Mouse (Mus musculus) lung, adult 2 months (tissue): Measurements from ENCODE around the gene Wdfy1.

Experiments used
- CTCF ChIP-seq: fragments of 200-500 bp; IDR thresholded peaks from 2 replicates; pipeline ENCODE4 v1.5.1; 2011; ENCODE audit warnings: mild to moderate bottlenecking, low read length, control low read depth; ENCODE audit not compliant: insufficient read depth
- POLR2A ChIP-seq: fragments of 200-500 bp; IDR thresholded peaks from 2 replicates; pipeline ENCODE4 v1.6.1; 2011; ENCODE audit warnings: low read depth, mild to moderate bottlenecking, control low read depth, low read length, borderline replicate concordance; ENCODE audit errors: extremely low read depth

- TF ChIP-seq CTCF: no peak
- no peak for TF ChIP-seq POLR2A
Observed at GRCm38 (mm10) chr1:79714152-79714923, 61.6 kb downstream of the Wdfy1 start.
